Mouse (Mus musculus) layer of hippocampus, postnatal 14 days (tissue): ENCODE measurements at regions not wholly inside any gene's neighbourhood (a gene's known extent, or its start where the extent isn't known, plus 50 kb on each side); places are given as distances from the start of the nearest gene placed in this dataset.
"Not testable (repeated sequence)": the region's sequence is repeated elsewhere in the genome, so short reads cannot be mapped to it uniquely, and the experiment has no call there.

ENCODE experiments used
- DNase-seq, 2 experiments: peaks; one replicate each; pipeline ENCODE4 v3.0.0; 2021 to 2022; ENCODE audit warnings: low spot score in 2 of 2, mixed read lengths in 1 of 2

DNA sequence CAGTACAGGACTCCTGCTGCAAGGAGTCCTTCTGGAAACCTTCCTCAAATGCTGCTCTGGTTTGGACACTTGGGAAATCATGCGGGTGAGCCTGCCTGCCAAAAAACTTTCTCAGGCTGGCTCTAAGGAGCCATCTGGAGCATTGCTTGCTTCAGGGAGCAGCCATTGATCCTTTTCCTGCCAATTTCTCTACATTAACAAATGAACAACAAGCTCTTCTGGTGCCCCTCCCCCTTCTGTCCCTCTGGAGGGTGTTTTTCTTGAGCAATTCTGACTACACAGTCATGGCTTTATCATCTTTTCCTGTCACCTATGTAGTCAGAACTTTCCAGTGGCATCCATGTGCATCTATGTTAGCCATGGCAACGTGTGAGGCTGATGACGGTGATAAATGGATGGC, 84.5 kb downstream of the Fam43a start:
- peak; percentile 17 to 68 for DNase-seq

DNA sequence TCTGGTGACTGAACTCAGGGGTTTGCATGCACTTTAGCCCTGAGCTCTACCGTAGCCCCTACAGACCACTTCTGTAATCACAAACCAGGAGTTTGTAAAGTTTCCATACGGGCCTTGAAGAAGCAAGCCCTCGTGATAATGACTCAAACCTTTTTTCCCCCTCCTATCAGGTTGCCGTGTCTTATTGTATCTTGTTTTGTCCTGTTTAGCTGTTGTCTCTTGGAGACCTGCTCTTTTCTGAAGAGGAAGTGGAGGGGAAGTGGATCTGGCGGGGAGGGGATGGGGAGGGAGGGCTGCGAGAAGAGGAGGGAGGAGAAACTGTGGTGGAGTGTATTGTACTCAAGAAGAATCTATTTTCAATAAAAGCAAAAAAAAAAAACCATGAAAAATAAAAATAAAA, 87.0 kb downstream of the Fam43a start:
- DNase-seq = no peak

DNA sequence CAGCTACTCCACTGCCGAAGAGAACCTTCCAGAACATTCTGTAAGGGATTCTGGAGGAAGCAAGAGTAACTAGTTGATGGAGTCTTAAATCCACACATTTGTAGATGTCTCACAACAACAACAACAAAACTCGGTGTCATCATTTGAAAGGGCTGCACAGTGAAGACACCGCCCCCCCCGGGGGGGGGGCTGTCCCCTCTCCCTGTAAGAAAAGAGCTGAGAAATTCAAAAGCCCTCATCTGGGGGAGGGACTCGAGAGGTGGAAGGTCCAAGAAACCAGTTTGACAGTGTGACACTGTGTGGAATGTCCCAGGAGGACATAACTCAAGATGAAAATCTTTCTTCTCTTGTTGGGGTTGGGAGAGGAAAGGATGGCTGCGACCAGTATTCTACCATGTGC, 87.7 kb downstream of the Fam43a start:
- DNase-seq = no peak

DNA sequence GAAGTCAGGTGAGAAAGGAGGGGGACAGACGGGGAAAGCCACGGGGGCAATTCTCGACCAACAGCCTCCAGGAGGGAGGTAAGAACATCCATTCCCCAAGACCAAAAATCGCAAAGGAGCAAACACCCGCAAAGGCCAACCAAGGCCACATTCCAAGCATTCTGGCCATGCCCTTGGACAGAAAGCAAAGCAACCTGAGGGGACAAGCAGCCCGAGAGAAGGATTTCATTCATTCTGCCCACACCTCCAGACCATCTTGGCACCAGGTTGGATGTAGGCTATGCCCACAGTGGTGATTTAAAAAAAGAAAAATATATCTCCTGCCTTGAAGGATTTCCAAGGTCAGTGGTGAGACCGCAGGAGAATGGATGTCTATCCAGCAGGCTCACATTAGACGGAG, 88.2 kb downstream of the Fam43a start:
- no peak for DNase-seq

DNA sequence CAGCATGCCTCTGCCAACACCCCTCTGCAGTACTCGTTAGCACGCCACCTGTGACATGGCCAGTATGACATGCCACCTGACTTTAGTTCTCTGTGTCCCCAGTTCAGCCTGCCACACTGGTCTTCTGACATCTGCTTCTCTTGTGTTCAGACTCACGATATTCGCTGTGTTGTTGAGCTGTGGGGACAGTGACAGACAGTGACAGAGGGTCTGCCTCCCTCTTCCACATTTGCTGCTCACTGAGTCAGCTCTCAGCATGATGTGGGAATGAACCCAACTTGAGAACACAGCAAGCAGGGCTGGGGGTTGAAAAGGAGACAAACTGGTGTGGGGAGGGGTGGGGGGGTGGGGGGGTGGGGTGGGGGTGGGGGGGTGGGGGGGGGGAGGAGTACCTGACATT, 91.0 kb downstream of the Fam43a start:
- DNase-seq = no peak

DNA sequence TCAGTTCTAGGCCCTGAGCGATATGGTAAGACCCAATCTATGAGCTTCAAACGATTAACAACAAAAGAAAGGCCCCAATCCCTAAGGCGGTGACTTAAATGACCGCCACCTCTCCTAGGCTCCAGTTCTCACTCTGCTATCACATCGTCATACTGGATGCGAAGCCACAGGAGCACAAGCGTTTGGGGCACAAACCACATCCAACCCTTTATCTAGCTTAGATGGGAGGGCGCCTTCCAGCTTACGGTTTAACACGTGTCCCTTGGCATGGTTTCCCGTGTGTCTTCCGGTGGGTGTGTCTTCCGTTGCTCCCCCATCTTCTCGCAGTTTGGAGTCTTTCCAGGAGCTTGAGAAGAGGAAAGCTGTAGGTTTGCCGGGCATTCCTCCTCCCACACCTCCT, 92.4 kb downstream of the Fam43a start:
- no peak for DNase-seq

DNA sequence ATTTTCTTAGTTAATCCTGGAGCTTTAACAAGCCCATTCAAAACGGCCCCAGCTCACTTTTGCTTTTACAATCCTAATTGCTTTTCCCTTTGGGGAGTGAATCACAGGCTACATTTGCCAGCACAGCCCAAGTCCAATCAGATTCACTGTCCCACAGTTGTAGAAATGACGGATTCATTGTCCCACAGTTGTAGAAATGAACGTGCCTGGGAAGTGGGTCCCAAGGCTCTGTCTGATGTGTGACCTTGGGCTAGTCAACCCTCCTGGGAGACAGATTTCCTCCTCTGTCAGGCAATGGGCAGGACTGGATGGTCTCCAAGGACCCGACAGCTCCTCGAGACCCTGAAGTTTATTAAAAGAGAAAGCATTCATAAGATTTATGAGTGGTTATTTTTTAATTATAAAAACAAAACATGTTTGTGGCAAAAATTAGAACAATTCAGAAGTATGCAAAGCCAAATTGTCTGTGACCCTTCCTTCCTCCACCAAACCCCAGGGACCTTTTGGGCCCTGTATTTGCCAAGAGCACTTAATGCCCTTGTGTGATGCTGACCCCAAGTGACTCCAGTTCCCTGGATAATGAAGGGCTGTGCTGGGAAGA, 93.1 kb downstream of the Fam43a start:
- no peak for DNase-seq

DNA sequence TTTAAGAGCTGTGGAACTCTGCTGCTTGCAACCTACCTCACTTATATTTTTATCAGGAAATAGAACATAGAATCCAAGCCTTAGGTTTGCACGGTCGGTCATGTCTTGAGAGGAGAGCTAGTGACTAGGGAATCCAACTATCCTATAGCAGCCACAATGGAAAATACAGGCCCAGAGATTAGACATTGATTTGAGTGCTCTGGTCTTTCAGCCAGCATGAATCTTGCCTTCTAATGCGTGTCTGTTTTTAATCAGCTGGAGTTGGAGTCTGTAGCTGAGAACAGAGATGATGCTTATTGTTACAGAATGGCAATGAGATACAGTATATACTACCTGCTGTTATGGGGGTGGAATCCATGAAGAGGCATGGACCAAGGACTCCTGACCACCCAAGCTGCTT, 93.7 kb downstream of the Fam43a start:
- no peak for DNase-seq

DNA sequence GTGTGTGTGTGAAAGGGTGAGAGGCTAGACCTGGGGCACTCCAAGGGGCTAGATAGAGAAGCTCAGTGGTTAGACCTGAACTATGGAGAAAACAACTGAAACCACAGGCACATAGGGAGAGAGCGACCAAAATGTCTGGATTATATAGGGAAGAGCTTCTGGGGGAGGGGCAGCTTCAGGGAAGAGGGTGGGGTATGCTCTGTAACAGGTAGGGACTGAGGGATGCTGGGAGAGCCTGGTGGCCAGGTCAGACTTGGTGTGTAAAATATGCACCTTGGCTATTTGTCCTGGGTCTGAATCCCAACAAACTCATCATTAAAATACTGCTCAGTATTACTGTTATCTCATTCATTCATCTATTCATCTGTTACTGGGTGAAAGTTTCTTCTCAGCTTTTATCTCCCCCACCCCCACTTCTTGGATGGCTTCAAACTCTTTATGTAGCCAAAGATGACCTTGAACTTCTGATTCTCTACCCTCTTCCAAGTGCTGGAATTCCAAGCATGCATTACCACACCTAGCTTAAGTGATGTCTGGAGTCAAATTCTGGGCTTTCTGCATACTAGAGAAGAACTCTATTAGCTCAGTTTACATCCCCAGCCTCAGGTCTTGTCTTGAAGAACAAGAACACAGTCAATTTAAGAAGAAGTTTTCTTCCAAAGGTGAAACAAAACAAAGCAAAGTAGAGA, 94.5 kb downstream of the Fam43a start:
- no peak for DNase-seq

DNA sequence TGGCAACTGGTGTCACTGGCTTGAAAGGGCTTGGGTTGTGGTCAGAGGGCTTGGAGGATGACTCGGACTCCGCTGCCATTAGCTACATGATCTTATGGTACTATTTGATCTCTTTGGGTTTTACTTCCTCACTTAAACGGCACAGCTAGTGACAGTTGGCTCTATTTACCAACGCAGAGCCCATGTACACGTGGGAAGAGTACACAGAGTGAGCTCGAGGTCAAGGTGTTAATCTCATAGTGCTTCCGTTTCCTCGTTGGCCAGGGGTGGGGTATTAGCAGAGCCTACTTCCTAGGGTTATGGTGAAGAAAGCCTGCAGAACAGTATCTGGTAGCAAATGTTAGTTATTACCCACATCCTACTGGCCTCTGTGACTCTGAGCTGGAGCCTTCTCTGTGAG, 96.2 kb downstream of the Fam43a start:
- no peak for DNase-seq

DNA sequence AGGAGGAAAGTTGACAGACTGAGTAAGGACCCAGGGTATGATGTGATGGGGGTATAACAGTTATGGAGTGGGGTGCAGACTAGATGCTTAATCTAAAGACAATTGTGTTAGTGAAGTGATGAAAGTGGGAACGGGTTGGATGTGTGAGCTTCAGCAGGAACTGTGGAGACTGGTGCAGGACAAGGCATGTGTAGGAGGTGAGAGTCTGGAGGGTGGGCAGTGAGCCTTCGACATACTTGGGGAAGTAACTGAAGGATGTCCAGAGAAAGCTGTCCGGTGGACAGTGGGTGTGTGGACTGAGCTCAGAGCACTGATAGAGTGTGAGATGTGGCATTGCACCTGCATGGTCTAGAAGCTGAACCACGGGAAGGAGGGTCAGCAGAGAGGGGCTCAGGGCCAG, 97.7 kb downstream of the Fam43a start:
- DNase-seq = no peak

DNA sequence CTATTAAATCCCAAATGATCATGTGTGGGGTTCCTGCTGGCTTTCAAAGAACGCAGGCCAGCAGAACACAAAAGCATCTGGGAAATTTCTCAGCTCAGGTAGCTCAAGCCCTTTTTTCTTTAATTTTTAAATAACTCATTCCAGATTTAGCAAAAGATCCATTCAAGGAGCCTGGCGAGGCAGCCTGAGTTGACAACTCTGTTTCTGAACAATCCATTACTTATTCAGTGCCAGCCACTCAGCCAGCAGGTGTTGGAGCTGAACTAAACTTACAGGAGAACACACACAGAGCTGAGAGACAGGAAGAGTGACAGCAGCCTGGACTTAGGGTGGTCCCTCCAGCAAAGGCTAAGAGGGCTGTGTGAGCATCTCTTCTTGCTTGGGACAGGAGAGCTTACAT, 98.3 kb downstream of the Fam43a start:
- no peak for DNase-seq

DNA sequence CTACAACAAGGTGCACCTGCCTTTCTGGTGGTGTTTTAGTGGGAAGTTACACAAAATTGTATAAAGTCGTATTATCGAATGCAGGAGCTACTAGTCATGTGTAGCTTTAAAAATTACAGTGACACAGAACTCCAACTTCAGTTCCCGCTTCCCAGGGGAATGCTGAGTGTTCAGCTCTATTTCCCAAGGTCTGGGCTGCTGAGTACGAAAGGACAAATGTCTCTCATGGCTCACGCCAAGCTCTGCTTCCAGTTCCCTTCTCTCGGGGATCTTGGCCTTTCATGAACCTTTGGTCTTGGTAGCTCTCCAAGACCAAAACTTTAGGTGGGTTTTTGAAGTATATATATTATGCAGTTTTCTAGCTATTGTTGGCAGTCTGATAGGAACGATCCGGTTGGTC, 104.3 kb downstream of the Fam43a start:
- DNase-seq = no peak

DNA sequence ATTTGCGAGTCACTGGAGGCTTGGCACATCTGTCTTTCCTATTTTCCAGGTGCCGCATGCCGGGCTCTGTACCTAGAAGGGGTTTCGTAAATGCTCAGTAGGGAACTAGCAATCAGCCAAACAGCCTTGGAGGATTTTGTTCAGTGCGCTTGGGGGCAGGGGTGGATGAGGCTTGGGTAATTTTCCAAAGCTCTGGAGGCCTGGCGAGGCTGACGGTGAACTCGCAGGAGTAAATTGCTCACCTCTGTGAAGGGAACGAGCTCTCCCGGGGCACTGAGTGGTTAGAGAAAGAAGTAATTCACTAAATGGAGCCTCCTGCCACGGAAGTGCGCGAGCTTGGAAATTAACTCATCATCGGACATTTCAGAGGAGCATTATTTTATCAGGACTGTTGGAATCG, 110.0 kb downstream of the Fam43a start:
- no peak for DNase-seq

DNA sequence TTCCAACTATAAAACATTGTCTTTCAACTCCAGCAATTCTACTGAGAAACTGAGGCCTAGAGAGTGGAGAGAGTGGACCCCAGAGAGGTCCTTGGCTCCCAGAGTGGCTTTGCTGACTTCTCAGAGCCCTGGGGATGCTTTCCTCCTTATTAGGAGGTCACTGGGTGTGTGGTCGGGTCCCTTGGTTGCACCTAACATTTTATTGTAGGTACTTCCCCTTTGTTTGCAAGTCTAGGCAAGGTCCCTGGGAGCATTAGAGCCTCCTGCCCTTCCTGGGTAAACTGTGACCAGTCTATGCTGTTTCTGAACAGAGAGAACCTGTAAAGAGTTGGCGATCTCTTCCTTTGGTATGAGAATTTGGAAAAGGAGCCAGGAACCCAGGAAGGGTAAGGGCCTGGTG, 110.5 kb downstream of the Fam43a start:
- no peak for DNase-seq

DNA sequence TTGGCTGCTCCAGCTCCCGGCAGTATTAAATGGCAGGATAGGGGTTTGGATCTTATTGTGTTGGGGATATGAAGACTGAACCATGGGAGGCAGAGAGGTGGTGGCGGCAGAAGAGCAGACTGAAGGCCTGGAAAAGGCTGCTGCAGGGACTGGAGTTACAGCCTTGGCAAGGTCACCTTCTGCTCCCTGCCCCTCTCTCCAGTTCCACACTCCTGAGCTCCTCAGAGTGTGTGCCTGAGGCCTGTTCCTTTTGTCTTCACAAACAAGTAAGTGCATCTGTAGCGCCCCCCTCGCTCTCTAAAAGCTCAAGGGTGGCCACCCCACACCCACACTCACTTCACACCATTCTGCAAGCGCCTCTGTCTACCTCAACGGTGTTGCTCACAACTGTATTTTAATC, 113.0 kb downstream of the Fam43a start:
- no peak for DNase-seq

DNA sequence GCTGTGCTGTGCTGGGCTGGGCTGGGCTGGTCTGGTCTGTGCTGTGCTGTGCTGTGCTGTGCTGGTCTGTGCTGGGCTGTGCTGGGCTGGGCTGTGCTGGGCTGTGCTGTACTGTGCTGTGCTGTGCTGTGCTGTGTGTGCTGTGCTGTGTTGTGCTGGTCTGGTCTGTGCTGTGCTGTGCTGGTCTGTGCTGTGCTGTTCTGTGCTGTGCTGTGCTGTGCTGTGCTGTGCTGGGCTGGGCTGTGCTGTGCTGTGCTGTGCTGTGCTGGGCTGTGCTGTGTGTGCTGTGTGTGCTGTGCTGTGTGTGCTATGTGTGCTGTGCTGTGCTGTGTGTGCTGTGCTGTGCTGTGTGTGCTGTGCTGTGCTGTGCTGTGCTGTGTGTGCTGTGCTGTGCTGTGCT, 118.1 kb downstream of the Fam43a start:
- not testable (repeated sequence) for DNase-seq

DNA sequence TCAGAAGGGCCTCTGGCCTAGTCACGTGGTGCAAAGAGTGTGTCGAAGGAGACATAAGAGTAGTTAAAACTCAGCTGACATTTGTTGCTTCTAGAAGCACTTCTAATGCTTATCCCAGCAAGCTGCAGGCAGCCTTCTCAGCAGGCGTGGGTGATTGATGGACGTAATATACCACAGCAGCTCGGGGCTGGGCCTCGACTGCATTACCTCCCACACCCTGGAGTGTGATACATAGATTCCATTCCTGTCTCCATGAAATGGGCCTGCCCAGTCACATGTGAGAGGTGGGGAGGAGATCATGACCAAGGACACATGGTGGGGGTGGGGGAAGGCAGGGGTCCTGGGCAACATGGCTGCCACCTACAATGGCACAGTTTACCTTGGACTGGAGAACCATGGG, 121.3 kb downstream of the Fam43a start:
- no peak for DNase-seq

DNA sequence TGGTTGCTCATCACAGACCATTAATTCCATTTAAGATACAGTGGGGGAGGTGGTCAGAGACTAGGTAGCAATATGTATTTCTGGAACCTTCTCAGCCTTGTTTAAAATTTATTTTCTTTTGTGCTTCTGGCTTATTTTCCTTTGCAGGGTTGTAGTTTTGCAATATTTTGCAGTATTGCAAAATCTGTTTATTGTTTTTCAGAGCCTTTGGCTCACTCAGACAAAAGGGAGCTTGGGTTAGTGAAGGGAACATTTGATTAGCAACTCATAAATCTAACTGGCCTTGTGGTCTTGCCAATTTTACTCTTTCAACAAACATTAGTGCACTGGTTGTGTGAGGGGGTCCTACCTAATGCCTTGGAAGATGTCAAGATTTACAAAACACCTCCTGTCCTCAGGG, 121.7 kb downstream of the Fam43a start:
- no peak for DNase-seq

DNA sequence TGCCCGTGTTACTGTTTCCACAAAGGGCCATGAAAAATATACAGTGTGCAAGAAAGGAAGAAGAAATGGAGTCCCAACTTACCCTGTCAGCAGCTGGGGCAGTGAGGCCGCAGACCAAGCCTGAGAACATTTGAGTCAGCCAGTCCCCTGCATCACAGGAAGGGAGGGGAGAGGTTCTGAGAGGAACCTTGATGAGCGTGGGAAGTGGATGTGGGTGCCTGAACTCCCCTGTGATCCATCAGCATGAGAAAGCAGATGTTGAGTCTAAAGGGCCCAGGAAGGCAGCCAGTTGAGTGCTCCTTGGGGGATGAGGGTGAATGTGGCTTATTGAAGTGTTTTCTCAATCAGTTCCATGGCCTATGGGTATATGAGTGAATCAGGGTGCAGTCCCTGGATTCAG, 122.8 kb downstream of the Fam43a start:
- DNase-seq = no peak

DNA sequence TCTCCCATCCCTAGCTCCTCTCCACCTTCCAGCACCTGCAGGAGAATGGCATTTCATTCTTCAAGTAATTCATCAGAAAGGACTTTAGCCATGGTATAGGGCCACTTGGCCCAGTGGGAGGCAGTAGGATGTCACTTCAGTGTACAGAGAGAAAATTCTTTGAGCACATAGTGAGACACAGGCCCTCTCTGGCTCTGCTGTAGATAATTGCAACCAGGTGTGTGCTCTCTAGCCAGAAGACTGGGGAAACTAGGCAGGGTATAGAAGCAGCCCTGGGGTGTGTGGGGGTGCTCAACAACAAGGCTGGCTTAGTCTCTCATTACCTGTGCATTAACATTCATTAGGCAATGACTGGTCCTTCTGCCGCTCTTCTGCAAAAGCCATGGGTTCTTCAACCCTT, 125.1 kb downstream of the Fam43a start:
- DNase-seq = no peak

DNA sequence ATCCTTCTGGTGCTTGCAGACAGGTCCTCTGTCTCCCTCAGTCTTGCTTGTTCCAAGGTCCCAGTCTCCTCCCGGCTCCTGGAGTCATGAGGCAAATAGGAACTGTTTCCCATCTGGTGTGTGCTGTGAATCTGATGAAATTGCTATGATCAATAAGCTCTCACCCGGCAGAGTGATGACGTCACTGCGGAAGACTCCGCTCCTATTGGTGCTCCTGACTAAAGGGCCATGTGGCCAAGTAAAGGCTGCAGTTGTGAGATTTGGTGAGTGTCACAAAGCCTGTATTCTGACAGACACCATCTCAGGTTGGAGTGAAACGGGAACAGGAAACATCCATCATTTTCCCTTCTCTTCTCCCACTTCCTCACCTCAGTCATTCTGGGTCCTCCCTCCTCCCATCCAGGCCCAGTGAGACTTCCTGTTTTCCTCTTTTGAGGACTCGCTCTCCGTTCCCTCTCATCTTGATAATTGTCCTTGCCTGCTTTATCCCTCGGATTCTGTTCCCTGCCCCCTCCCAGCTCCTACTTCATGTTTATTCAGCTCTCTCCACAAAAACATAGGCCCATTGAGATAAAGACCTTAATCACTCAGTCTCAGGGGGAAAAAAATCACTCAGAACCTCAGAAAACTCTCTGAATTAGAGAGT, 133.4 kb downstream of the Fam43a start:
- no peak for DNase-seq

DNA sequence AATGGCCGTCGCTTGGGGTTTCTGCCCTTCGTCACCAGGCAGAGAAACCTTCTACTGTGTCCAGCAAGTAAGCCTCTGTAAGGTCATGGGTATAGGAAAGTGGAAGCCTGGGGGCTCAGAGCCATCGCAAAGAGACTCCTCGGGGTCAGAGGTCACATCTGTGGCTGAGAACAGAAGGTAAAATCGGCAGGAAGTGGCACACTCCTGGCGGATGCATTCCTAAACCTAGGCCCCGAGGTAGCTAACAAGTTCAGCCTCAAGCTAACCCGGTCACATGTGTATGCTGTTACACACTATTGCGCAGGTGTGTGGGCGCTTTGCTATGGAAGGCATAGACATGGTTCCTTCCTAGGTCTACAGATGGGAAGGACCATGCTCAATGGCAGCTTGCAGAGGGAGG, 134.0 kb downstream of the Fam43a start:
- no peak for DNase-seq
